Mouse (Mus musculus): Measurements from ENCODE around the gene Naa35. TPM values are rescaled to one million over a fixed set of nuclear protein-coding genes. Genes with fewer than 3 reads are reported as not detected.
"Not testable (repeated sequence)": the region's sequence is repeated elsewhere in the genome, so short reads cannot be mapped to it uniquely, and the experiment has no call there.

Naa35 gene
- total RNA-seq, 4 experiments from 2014 or later = 29.0 to 38.6 (median 35.3) TPM

GRCm38 (mm10) chr13:59572549-59572948 lies 12.5 kb upstream of the Naa35 start:
- DNase-seq (ENCODE audit: low spot score in 2 of 2) = no peak

DNA sequence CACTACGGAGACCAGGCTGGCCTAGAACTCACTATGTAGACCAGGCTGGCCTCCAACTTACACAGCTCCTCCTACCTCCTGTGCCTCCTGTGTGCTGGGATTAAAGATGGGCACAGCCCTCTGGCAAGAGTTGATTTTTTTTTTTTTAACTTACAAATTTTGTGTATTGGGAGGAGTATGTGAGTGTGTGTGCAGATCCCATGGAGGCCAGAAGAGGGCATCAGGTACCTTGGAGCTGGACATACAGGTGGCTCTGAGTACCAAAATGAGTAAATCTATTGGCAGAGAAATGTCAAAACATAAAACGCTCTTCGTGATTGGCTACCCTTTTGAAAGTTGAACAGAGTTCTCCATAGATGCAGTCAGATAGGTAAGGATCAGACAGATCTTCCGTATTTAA lies 4.1 kb upstream of the Naa35 start:
- no peak for DNase-seq (ENCODE audit: low spot score in 2 of 2)

GRCm38 (mm10) chr13:59584481-59584880 lies 578 bp upstream of the Naa35 start:
- peak in 1 of 2 experiments; percentile 4 for DNase-seq (ENCODE audit: low spot score in 2 of 2)

GRCm38 (mm10) chr13:59585648-59586005 lies 568 bp downstream of the Naa35 start:
- DNase-seq (ENCODE audit: low spot score in 2 of 2) = peak in 1 of 2 experiments; percentile 9

- DNase-seq (ENCODE audit: low spot score in 2 of 2) = no peak
These were observed 2.1 kb downstream of the Naa35 start for GRCm38 (mm10) chr13:59587201-59587600.

DNA sequence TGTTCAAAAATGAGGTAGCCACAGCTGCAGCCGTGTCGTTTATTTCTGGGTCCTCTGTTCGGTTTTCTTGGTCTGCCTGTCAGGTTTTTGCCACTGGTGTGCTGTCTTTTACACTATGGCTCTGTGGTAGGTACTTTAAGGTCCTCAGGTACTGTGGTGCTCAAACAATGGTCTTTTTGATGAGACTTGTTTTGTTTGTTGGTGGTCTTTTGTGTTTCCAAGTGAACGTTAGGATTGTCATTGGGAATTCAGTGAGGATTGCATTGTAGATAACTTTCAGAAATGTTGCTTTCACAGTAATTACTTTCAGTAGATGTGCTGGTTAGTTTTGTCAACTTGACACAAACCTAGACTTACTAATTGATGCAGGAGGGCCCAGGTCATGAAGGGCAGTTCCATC lies 4.6 kb downstream of the Naa35 start:
- DNase-seq (ENCODE audit: low spot score in 2 of 2) = no peak

DNA sequence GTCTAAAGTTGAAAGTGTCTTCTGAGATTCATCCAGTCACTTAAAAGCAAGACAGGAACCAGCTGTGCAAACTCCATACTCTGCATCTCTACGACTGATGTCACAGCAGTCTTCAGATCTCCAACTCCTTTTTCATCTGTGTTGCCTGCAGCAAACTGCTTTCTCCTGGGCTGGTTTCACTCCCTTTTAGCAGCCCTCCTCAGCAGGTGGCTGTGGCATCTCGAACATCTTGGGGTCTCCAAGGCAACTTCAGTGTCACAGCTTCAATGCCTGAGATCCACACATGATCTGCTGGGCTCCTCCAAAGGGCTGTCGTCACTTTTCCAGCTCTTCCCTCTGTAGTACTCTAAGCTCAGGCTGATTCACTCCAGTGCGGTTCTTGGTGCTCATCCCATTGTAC lies 5.6 kb downstream of the Naa35 start:
- DNase-seq (ENCODE audit: low spot score in 2 of 2) = no peak

DNA sequence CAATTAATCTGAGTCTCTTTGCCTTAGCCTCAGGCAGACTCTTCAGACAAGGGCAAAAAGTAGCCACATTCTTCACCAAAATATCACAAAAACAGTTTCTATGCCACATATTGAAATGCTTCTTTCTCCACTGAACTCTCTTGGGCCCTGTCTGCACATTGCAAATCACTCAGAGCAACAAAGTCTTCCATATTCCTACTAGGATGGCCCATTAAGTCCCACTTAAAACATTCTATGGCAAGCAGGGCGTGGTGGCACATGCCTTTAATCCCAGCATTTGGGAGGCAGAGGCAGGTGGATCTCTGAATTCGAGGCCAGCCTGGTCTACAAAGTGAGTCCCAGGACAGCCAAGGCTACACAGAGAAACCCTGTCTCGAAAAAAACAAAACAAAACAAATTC lies 7.0 kb downstream of the Naa35 start:
- not testable (repeated sequence) for DNase-seq (ENCODE audit: low spot score in 2 of 2)

GRCm38 (mm10) chr13:59592630-59593029 lies 7.6 kb downstream of the Naa35 start:
- no peak for DNase-seq (ENCODE audit: low spot score in 2 of 2)

DNA sequence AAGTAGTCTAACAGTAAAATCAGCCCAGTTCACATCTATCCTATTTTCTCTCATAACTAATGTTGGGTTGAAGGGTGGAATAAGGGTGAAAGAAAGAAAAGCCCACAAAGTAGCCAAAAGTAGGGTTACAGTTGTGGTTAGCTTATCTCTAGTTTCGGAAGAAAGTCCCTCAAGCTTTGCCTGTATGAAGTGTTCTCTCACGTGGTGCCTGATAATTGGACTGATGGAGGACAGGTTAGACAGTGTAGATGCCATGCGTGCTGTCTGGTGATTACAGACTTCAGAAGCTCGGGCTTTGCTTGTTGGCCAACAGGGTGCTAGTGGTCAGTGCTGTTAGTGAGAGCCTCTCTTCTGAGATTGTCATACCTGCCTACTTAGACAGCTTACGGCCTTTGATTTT lies 18.0 kb downstream of the Naa35 start:
- DNase-seq (ENCODE audit: low spot score in 2 of 2) = no peak

DNA sequence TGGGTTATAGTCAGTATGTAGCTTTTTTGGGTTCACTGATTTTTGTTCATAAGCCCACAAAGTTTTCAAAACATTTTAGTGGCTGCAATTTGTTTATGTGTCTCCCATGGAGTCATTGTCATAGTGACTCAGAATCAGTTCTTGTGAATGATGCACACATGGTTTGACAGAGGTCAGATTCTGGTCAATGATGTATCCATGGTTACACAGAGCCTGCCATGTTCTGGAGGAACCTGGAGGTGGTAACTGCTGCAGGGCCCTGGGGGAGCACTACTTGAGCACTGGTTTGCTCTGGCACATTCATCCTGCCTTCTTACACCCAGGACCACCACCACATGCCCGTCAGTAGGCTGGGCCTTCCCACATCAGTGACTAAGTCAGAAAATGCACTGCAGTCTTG lies 19.5 kb downstream of the Naa35 start:
- DNase-seq (ENCODE audit: low spot score in 2 of 2) = no peak

DNA sequence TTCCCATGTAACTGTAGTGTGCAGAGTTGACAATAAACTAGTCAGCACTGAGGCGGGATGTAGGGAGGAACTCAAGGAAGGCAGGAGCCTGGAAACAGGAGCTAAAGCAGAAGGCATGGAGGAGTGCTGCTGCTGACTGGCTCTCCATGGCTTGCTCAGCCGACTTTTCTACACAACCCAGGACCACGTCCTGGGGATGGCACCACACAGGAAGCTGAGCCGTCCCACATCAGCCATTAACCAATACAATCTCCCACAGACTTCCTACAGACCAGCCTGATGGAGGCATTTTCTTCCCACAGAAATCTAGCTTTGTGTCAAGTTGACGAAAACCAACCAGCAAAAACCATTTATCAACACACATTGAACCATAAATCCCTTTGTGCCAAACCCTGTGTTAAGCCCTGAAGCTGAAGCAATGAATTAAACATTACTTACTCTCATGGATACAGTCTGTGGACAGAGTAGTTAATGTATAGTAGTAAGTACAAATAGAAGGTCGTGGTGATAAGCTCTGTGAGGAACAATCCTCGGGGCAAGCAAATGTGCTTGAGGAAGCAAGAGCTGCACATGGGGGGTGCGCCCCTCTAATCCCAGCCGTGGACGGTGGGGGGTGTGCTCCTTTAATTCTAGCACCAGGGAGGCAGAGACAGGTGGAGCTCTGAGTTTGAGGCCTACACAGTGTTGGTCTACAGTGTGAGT lies 20.3 kb downstream of the Naa35 start:
- no peak for DNase-seq (ENCODE audit: low spot score in 2 of 2)

DNA sequence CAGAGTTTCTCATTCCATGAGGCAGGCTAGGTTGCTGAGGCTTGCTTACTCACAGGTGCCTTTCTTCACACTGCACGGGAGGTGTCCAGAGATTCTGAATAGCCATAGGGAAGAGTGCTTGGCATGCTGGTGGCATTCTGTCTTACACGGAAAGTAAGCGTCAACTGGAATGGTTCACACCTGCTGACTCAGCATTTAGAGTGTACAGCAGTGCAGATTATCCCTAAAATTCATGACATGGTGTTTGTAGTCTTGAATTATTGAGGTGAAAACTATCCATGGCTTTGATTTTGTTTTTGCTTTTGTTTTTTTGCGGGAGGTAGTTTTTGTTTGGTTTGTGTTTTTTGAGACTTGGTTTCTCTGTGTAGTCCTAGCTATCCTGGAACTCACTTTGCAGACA lies 24.8 kb downstream of the Naa35 start:
- DNase-seq (ENCODE audit: low spot score in 2 of 2) = no peak

GRCm38 (mm10) chr13:59610437-59610836 lies 25.4 kb downstream of the Naa35 start:
- no peak for DNase-seq (ENCODE audit: low spot score in 2 of 2)

DNA sequence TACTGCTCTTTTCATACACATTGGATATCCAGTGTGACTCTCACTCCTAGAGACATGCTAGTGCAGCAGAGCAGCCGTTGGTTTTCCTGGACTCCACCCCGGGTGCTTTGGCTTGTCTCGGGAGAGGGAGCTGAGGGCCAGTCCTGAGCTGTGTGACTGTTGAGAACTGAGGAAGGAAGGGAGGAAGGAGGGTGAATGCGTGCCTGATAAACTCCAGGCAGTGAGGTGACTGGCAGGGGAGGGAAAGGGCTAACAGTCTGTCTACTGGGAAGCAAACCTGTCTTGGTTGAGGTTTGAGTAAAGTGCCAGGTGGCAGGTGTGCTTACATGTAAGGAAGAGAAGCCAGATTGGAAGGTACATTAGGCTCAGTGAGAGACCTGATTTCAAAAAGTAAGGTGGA lies 28.8 kb downstream of the Naa35 start:
- no peak for DNase-seq (ENCODE audit: low spot score in 2 of 2)

DNA sequence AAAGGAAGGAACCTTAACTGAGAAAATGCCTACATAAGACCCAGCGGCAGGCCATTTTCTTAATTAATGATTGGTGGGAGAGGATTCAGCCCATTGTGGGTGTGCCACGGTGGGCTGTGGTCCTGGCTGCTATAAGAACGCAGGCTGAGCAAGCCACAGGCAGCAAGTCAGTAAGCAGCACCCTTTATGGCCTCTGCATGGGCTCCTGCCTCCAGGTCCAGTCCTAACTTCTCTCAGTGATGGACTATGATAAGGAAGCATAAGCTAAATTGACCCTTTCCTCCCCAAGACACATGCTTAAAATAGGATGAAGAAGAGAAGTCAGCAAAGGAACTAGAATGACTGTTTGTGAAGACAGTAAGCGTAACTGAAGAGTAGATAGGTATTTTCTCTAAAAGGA lies 30.1 kb downstream of the Naa35 start:
- no peak for DNase-seq (ENCODE audit: low spot score in 2 of 2)

- DNase-seq (ENCODE audit: low spot score in 2 of 2) = no peak
These were observed 30.5 kb downstream of the Naa35 start for GRCm38 (mm10) chr13:59615554-59615953.

- no peak for DNase-seq (ENCODE audit: low spot score in 2 of 2)
These were observed 33.4 kb downstream of the Naa35 start for GRCm38 (mm10) chr13:59618463-59618862.

DNA sequence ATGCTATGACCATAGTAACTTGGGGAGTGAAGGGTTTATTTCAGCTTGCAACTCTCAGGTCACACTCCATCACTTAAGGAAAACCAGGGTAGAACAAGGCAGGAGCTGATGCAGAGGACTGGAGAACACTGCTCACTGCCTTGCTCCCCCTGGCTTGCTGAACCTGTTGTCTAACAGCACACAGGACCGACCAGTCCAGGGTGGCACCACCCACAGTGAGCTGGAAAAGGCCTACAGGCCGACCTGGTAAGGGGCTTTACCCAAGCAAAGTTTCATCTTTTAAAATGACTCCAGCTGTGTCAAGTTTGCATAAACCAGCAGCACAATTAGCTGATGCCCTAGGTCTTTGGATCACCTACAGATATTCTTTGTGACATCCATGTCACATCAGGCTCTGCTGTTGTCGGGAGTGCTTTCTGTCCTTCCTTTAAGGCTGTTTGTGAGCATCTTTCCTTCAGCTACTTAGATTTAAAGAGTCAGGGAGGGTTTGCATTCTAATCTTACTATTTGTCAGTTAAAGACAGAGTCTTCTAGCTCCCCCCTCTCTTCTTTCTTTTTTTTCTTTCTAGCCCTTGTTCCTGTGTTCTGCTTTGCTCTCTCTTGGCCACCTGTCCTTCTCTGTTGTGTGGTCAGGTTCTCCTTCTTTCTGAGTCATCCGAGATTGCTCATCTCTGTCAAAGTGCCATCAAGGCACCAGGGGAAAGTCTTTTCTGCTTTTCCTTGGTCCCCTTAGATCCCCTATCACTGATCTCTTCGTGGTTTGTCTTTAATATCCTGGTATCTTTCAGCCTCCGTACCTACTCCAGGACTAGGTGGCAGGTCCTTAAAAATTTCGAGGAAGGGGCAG lies 36.8 kb downstream of the Naa35 start:
- DNase-seq (ENCODE audit: low spot score in 2 of 2) = no peak

- no peak for DNase-seq (ENCODE audit: low spot score in 2 of 2)
These were observed 39.3 kb downstream of the Naa35 start for GRCm38 (mm10) chr13:59624389-59624788.

DNA sequence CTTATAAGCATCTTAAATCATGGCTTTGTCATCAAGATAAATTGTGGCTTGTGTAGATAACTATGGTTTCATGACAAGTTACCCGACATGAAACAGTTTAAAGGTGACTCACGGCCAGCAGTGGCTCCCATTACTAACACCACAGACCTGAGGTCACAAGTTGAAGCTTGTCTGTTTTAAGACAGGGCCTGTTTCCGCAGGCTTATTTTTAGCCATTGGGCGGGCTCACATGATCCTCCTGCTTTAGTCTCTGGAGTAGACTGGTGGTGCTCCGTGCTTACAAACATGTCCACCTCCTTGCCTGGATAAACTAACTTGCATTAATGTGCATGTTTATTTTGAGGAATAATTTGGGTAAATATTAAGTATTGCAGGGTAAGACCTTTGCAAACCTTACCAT lies 39.8 kb downstream of the Naa35 start:
- DNase-seq (ENCODE audit: low spot score in 2 of 2) = peak; percentile 34 to 47

DNA sequence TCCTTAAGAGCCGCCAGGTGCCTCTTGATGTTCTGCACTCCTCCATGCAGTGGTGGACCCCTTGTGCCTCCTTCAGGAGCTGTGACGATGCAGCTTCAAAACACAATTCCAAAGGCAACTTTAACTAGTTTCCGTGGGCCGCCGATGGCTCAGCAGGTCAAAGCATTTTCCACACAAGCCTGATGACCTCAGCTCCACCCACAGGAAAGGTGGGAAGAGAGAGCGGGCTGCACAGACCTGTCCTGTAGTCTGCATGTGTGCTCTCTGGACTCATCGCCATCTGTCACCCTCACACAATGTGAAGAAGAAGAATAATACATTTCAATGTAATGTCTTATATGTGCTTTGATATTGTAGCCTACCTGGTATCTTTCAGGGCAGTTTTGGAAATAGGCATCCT lies 41.7 kb downstream of the Naa35 start:
- no peak for DNase-seq (ENCODE audit: low spot score in 2 of 2)

GRCm38 (mm10) chr13:59634637-59635036 lies 49.6 kb downstream of the Naa35 start:
- no peak for DNase-seq (ENCODE audit: low spot score in 2 of 2)

All from gastrocnemius, adult 8-10 months (tissue).